Mouse (Mus musculus) spleen, adult 18-20 months (tissue): ENCODE data around the gene H1f0.
"Not testable (repeated sequence)": the region's sequence is repeated elsewhere in the genome, so short reads cannot be mapped to it uniquely, and the experiment has no call there.

Experiments used
- DNase-seq, 2 experiments: peaks; one replicate each; pipeline ENCODE4 v3.0.0; 2022; ENCODE audit warnings: mixed read lengths in 2 of 2

H1f0 gene

DNA sequence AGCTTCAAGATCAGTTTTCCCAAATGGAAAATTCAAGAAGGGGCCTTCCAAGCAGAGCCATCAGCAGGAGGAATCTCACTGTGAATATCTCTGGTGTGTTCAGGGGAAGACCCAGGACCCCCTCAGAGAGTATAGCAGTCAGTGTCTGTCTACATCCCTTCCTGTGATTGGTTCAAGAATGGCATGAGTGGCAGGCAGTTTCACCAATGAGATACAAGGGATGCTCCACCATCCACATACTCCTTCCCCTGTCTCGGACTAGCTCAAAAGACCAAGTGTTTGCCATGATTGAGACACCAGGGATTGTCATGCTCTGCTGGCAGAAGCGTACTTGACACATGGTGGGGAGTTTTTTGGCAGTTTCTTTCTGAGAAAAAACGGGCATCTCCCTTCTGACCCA is 21.6 kb upstream of the H1f0 start:
- DNase-seq: no peak

- no peak for DNase-seq
Observed at GRCm38 (mm10) chr15:79007059-79007458, 21.2 kb upstream of the H1f0 start.

- DNase-seq: not testable (repeated sequence)
Observed at GRCm38 (mm10) chr15:79007836-79008235, 20.4 kb upstream of the H1f0 start.

DNA sequence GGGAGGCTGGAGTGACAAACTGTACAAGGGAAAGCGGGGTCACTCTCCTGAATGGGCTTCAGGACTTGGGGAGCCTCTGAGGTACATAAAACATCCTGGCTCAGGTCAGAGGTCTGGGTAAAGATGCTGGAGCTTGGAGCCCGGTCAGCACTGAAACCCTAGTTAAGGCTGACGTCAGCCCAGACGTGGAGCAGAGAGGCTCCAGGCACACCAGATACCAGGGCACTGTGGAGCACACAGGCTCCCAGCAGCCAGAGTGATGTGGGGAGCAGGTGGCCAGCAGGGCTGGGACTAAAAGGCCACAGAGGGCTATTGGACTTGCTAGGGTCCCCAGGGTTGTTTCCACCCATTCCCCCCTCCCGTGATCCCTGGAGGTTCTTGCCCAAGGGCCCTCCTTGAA is 18.5 kb upstream of the H1f0 start:
- DNase-seq: no peak

DNA sequence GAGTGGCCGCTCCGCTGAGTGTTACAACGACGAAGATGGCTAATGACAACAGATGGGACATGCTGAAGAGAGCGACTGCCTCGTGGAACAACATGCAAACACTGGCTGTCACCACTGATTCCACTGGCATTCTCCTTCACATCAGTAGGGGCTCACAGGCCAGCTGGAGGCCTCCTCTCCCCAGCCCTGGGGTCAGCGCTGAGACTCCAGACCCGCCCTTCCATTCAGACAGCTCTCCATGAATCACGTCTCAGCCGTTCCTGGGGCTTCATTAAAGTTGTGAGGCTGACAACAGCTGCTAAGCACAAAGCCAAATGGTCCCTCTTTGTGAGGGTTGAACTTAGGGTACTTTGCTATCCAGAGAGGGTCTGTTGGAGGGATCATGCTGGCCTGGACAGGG is 16.7 kb upstream of the H1f0 start:
- no peak for DNase-seq

GRCm38 (mm10) chr15:79013382-79013781 is 14.9 kb upstream of the H1f0 start:
- no peak for DNase-seq

- DNase-seq: no peak
Observed at GRCm38 (mm10) chr15:79018191-79018590, 10.1 kb upstream of the H1f0 start.

- no peak for DNase-seq
Observed at GRCm38 (mm10) chr15:79018886-79019285, 9.4 kb upstream of the H1f0 start.

DNA sequence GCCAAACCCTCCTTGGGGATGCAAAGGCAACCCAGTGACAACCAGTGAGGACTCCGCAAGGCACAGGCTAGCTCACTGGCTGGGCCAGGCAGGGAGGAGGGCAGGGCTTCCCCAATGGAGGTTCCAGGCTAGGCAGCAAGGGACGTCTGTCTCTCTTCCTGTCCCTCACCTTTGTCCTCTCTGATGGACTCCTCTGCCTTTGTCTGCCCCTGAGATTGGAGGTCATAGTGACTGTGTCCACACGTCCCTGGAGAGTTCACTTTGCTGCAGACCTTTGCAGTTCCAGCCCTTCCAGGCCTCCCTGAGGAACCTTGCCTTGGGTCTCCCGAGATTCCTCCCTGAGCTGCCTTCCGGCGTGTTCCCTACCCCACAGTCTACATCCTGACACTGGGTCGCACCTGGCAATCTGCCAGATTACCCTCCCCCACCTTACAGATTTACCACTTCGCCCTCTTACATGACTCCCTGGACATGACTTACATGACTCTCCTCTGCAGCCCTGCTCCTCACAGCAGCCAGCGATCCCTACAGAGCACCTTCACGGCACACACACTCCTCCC is 5.5 kb upstream of the H1f0 start:
- DNase-seq: no peak

DNA sequence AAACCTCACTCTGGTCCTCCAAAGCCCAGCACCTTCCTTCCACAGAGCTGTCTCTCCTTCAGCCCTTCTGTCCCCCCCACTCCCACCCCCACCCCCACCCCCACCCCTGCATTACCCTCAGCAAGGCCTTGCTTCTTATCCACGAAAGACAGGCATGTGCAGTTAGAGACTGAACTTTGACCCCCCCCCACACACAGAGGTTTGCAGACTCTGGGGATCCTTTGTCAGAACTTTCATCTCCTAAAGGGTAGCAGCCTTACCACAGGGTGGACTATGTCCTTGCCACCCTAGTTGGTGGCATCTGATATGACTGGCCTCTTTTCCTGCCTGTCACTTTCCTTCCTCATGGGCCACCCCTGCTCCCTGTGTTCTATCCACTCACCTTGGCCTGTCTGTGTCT is 4.9 kb upstream of the H1f0 start:
- no peak for DNase-seq

- no peak for DNase-seq
Observed at GRCm38 (mm10) chr15:79025687-79026308, 2.5 kb upstream of the H1f0 start.

DNA sequence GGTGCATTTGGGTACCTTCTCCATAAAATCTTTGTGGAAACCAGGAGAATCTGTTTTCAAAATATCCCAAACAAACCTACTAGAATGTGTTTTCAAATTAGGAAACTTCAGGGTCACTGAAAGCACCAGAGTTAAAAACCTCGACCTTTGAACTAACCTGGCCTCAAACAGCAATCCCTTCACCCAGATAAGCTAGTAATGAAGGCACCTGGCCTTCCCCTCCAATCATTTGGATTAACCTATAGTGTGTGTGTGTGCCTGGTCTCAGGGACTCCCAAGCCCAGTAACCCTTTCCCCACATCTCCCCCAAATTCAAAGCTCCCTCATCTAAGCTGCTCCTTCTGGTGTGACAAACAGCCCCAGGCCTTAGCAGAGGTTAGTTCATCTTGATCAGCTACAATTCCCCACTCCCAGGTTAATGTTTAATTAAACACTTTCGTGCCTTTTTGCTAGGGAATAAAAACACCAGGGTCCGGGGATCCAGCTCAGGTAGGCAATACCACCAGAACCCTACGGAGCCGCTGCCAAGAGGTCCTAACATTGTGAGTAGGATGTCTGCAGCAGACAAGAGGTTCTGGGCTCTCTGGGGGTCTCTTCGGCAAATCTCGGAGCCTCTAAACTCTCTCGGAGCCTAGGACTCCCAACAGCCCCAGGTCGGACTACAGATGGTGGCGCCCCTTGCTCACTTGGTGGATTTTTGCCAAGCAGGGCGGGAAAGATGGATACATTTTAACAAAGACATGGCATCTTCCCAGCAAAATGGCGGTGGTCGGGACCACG is 1.5 kb upstream of the H1f0 start:
- DNase-seq: no peak

DNA sequence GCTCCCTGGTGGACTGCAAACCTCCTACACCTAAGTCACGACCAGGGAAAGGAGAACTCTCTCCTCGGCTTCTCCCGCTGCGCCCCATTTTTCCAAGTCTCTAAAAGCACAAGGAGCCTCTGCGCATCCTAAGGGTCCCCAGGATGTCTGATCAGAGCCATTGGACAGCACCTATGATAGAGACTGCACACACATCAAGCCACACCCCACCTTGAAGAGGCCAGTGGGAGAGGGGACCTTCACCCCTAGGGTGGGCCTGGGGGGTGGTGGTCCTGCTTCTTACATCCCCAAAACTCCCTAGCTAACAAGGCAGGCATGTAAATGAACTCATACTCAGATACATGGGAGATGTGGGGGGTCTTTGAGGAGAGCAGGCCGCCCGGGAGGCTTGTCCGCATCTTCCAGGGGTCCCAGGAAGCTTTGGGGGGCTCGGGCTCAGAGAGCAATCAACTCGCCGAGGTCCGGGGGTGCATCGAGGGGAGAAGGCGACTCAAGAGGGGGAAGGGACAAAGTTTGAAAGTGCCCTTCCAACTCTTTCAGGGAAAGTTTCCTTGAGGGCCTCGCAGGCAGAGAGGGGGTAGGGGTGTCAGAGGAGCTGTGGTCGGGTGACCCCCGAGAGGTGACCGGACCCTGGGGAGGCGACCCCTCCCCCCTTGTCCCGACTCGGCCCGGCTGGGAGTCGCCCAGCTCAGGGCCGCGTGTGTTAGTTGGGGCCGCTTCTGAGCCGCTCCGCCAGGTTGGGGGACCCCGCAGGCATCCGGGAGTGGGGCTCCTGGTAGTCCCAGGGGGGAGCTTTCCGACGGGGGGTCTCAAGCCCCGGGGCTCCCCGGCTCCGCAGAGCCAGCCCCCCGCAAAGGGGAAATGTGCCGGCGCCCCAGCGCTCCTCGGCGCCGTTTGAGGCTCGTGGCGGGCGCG is 702 bp upstream of the H1f0 start:
- DNase-seq: peak in 1 of 2 experiments; percentile 18

DNA sequence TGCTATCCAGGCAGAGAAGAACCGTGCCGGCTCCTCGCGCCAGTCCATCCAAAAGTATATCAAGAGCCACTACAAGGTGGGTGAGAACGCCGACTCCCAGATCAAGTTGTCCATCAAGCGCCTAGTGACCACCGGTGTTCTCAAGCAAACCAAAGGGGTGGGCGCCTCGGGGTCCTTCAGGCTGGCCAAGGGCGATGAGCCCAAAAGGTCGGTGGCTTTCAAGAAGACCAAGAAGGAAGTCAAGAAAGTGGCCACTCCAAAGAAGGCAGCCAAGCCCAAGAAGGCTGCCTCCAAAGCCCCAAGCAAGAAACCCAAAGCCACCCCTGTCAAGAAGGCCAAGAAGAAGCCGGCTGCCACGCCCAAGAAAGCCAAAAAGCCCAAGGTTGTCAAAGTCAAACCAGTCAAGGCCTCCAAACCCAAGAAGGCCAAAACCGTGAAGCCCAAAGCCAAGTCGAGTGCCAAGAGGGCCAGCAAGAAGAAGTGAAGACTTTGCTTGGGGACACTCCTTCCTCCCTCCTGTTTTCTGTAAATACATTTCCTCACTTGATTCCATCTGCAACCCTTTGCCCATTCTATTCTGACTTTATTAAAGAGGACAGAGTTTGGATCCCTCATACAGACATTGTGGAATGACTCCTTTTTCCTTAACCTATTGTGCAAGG is 704 bp downstream of the H1f0 start:
- no peak for DNase-seq

DNA sequence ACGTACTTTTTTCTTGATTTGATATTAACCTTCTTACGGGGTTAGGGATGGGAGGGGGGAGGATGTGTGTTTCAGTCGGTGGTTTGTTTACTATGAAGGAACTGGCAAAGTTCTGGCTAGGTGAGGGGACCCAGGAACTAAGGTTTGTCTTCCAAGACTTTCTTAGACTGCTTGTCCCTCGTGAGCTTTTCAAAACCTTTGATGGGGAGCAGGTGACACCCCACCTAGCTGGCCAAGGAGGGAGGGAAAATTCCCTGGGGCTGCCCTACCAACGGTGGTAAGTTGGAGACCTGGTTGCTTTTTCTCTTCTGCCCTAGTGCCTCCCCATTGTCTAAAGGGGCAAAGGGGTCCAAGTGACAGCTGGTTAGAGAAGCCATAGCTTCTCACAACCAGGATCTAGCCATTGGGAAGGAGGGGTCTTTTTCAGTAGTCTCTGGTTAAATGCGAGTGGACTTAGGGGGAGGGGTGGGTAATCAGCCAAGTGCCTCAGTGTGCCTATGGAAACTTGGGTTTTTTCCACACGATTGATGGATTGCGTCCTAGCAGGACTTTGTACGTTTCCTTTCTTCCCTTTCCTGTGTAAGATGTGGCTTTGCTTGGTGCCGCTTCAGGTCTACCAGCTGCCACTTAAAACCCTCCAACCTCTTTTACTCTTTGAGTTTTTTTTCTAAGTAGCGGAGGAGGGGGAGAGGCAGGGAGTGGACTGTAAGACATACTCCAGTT is 1.4 kb downstream of the H1f0 start:
- no peak for DNase-seq

DNA sequence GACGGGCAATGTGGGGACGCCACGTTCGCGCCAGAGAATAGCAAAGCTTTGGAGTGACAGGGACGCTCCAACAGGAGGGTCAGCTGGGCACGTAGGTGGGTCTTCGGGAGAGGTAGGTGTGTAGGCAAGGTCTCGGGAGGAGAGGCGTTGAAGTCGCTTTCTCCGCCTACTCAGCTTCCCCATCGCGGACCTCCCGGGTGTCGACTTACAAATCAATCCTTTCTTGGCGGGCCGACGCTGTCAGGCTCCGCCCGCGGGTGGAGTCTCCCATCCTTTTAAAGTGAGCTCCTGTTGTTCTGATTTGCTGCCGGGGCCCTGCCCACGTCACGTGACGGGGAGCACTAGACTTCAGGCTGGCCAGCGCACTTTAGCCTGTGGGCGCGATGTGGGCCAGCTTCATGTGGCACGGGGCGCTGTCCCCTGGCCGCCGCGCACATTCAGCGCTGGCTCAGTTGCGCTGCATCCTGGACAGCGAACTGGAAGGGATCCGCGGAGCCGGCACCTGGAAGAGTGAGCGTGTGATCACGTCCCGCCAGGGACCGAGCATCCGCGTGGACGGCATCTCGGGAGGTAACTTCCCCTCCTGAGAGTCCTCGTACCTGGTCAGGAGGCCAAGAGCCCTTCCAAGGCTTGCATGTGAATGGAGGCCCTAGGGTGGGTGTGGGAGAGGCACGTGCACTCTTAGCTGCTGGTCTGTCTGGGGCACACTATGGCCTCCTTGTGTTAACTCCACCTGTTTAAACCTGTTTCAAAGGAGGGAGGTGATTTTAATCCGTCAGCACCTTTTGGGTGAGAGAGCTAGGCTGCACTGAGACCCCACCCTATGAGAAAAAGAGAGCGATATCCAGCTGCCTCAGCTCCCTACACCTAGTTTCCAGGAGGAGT is 2.5 kb downstream of the H1f0 start:
- DNase-seq: peak; percentile 55 to 57

- DNase-seq: not testable (repeated sequence)
Observed at GRCm38 (mm10) chr15:79031908-79032307, 3.7 kb downstream of the H1f0 start.

DNA sequence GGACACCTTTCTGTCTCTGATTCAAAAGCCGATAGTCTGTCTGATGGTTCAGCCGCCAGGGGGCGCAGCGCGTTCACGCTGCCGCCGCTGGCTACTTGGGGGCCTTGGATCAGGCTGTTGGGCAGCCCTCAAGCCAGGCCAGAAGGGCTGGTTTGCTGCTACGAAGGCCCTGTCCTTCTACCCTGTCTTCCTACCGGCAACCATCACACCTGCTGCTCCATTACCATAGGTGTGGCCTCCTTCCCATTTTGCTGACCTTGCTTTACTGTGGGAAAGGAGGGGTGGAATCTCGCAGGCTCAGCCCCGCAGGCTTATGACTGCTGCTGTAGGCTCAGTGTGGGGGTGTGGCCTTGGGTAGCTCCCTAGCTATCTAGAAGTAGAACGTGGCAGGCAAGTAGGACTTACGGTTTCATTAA is 9.7 kb downstream of the H1f0 start:
- peak in 1 of 2 experiments; percentile 78 for DNase-seq

- no peak for DNase-seq
Observed at GRCm38 (mm10) chr15:79038331-79038730, 10.1 kb downstream of the H1f0 start.

DNA sequence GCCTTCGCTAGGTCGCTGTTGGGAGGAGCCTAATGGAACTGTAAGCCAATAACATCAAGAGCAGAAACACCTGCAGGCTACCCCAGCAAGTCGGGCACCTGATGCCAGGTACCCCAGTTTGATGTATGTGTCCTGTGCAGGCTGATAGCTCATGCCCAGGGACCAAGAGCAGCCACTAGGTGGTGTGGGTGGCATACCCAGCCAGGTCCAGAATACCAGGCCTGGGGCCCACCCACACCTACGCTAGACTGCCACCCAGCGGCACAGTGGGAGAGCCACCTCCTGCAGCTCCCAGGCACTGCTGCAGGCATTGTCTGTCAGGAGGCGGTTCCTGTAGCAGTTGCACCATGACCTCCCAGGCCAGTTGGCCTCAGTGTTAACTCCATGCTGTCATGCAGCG is 10.6 kb downstream of the H1f0 start:
- DNase-seq: peak; percentile 77 to 87
